Mouse (Mus musculus): ENCODE data around the gene Lgals12. TPM values are rescaled to one million over a fixed set of nuclear protein-coding genes. Genes with fewer than 3 reads are reported as not detected.
A peak's percentile ranks its signal among the peaks of the same experiment; 100 is the strongest.

Lgals12 gene
- polyA plus RNA-seq (2015; fragmentation: Nextera tagmentation; extraction: Ambion mirVana): 2.1 and 2.2 TPM in 2 replicates

- H3K4me1 ChIP-seq (replicated peaks; ENCODE audit: control insufficient read depth, insufficient read depth, low read length): peaks cover 27% of the 10 kb centered on the region
- H3K4me3 ChIP-seq (ENCODE audit: low read length): peak within 1 kb of the TSS; percentile 34
- ATAC-seq (ENCODE audit: low read depth): peak; percentile 48
- 6% methylated on average over 15 of the region's 15 CpGs for WGBS
- no peaks in the 10 kb centered on the region for H3K9me3 ChIP-seq (ENCODE audit: control insufficient read depth, low read length)
- peak within 1 kb of the TSS; percentile 93 for H3K27ac ChIP-seq (ENCODE audit: low read length)
- peak within 1 kb of the TSS; percentile 63 for H3K4me2 ChIP-seq (ENCODE audit: low read depth, low read length)
- no peaks in the 10 kb centered on the region for H3K36me3 ChIP-seq (ENCODE audit: control insufficient read depth, insufficient read depth, low read length)
- H3K27me3 ChIP-seq (ENCODE audit: control insufficient read depth, insufficient read depth, low read depth, low read length): no peaks in the 10 kb centered on the region
- H3K9ac ChIP-seq (ENCODE audit: low read length): peak within 1 kb of the TSS; percentile 45
Measured at GRCm38 (mm10) chr19:7606801-7607689, at the start of gene Lgals12. Lgals12 (minus strand) TSS chr19:7607193.

- H3K9ac ChIP-seq (ENCODE audit: low read length): no peak overlapping the region
- H3K9me3 ChIP-seq (ENCODE audit: control insufficient read depth, low read length): no peaks in the 10 kb centered on the region
- no peak overlapping the region for H3K27ac ChIP-seq (ENCODE audit: low read length)
- no peak for ATAC-seq (ENCODE audit: low read depth)
- H3K4me1 ChIP-seq (replicated peaks; ENCODE audit: control insufficient read depth, insufficient read depth, low read length): no peaks in the 10 kb centered on the region
- H3K4me3 ChIP-seq (ENCODE audit: low read length): no peak overlapping the region
- WGBS: 81% methylated on average over 8 of the region's 8 CpGs
- no peaks in the 10 kb centered on the region for H3K27me3 ChIP-seq (ENCODE audit: control insufficient read depth, insufficient read depth, low read depth, low read length)
- H3K4me2 ChIP-seq (ENCODE audit: low read depth, low read length): no peak overlapping the region
- H3K36me3 ChIP-seq (ENCODE audit: control insufficient read depth, insufficient read depth, low read length): no peaks in the 10 kb centered on the region
Measured at GRCm38 (mm10) chr19:7648913-7649666, 42.1 kb upstream of the Lgals12 start.

GRCm38 (mm10) chr19:7633786-7634185 lies 26.8 kb upstream of the Lgals12 start:
- 69% methylated on average over 1 of the region's 1 CpGs for WGBS
- no peak for ATAC-seq (ENCODE audit: low read depth)
- Histone ChIP-seq H3K27ac (ENCODE audit: low read length) (no peak overlapping the region), H3K9me3 (ENCODE audit: control insufficient read depth, low read length) (no peaks in the 10 kb centered on the region), H3K27me3 (ENCODE audit: control insufficient read depth, insufficient read depth, low read depth, low read length) (no peaks in the 10 kb centered on the region), H3K4me2 (ENCODE audit: low read depth, low read length) (no peak overlapping the region), H3K9ac (ENCODE audit: low read length) (no peak overlapping the region), H3K4me3 (ENCODE audit: low read length) (no peak overlapping the region), H3K4me1 (replicated peaks; ENCODE audit: control insufficient read depth, insufficient read depth, low read length) (no peaks in the 10 kb centered on the region), H3K36me3 (ENCODE audit: control insufficient read depth, insufficient read depth, low read length) (no peaks in the 10 kb centered on the region)

GRCm38 (mm10) chr19:7633021-7633420 lies 26.0 kb upstream of the Lgals12 start:
- Histone ChIP-seq H3K4me1 (replicated peaks; ENCODE audit: control insufficient read depth, insufficient read depth, low read length) (no peaks in the 10 kb centered on the region), H3K9ac (ENCODE audit: low read length) (no peak overlapping the region), H3K36me3 (ENCODE audit: control insufficient read depth, insufficient read depth, low read length) (no peaks in the 10 kb centered on the region), H3K9me3 (ENCODE audit: control insufficient read depth, low read length) (no peaks in the 10 kb centered on the region), H3K4me2 (ENCODE audit: low read depth, low read length) (no peak overlapping the region), H3K27me3 (ENCODE audit: control insufficient read depth, insufficient read depth, low read depth, low read length) (no peaks in the 10 kb centered on the region), H3K27ac (ENCODE audit: low read length) (no peak overlapping the region), H3K4me3 (ENCODE audit: low read length) (no peak overlapping the region)
- no peak for ATAC-seq (ENCODE audit: low read depth)

DNA sequence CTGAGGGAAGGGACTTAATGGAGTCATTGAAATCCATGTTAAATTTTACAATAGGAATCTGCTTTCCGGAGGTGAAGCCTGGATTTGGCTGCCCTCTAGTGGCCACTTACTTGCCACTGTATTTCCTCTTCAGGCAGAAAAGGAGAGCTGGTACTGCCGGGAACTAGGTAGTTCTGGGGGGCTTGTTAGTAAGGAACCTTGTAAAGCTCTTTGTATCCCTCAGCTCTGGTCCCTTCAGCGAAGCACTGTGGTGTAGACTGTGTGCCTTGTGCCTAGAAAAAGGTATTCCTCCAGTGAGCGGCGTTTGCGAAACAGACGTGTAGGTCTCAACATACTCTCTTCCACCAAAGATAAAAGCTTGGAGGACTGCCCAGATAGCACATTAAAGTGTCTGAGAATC lies 10.7 kb upstream of the Lgals12 start:
- WGBS: 24% methylated on average over 7 of the region's 7 CpGs
- H3K27ac ChIP-seq (ENCODE audit: low read length): no peak overlapping the region
- H3K27me3 ChIP-seq (ENCODE audit: control insufficient read depth, insufficient read depth, low read depth, low read length): no peaks in the 10 kb centered on the region
- 0 out of 2 replicates have a peak overlapping the region, but pooled peaks have one; percentile 46 for H3K9ac ChIP-seq (ENCODE audit: low read length)
- ATAC-seq (ENCODE audit: low read depth): peak; percentile 27; the same call in 1 of the 2 replicates
- no peak overlapping the region for H3K4me3 ChIP-seq (ENCODE audit: low read length)
- peaks cover 7% of the 10 kb centered on the region for H3K4me1 ChIP-seq (replicated peaks; ENCODE audit: control insufficient read depth, insufficient read depth, low read length)
- no peaks in the 10 kb centered on the region for H3K36me3 ChIP-seq (ENCODE audit: control insufficient read depth, insufficient read depth, low read length)
- no peaks in the 10 kb centered on the region for H3K9me3 ChIP-seq (ENCODE audit: control insufficient read depth, low read length)
- H3K4me2 ChIP-seq (ENCODE audit: low read depth, low read length): peak overlapping the region; percentile 30

DNA sequence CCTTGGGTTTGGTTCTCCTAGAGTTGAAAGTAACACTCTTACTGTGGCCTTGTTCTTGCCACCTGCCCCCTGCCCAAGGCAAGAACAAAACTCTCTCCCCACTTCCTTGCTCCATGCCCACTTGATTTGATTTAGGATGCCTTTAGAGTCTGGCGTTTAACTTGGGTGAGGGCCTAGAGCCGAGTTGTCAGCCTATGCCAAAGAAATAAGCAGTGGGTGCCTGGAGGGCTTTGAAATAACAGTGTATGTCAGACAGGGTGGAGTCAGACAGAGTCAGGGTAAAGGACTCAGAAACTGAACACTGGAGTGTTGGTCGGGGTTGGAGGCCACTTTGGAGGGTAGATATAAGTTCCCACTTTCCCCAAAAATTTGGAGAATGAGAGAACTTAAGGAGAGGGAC lies 10.1 kb upstream of the Lgals12 start:
- Histone ChIP-seq H3K27me3 (ENCODE audit: control insufficient read depth, insufficient read depth, low read depth, low read length) (no peaks in the 10 kb centered on the region), H3K9ac (ENCODE audit: low read length) (no peak overlapping the region), H3K4me1 (replicated peaks; ENCODE audit: control insufficient read depth, insufficient read depth, low read length) (peaks cover 7% of the 10 kb centered on the region), H3K4me2 (ENCODE audit: low read depth, low read length) (no peak overlapping the region), H3K4me3 (ENCODE audit: low read length) (no peak overlapping the region), H3K9me3 (ENCODE audit: control insufficient read depth, low read length) (no peaks in the 10 kb centered on the region), H3K27ac (ENCODE audit: low read length) (no peak overlapping the region), H3K36me3 (ENCODE audit: control insufficient read depth, insufficient read depth, low read length) (no peaks in the 10 kb centered on the region)
- no peak for ATAC-seq (ENCODE audit: low read depth)
- WGBS: 36% methylated on average over 3 of the region's 3 CpGs

DNA sequence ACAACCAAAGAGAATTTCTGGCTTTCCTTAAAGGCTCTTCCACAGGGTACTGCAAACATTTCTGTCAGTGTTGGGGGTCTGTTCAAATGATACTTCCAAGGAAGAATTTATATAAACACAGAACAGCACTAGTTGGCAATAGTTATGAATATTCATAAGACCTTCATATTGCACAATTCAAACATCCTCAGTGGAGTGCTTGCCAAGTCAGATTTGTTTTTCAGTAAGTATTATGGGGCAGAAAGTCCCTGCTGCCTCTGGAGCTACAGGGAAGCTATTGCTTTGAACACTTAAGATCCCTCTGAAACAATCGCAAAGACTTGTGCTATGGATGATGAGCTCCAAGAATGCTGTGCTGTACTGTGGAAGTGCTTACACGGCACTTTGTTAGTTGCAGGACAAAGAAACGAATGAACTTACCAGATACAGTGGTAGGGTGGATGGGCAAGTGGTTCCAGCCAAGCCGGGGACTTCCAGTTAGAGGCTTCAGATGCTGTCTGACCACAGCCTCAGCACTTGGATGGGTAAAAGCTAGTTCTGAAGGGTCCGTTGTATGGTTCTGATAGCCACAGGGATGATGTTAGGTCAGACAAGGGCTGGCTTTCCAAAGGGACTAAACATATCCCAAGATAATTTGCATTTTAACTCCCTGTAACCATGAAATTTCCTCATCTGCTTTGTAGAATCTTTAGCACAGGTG lies 9.4 kb upstream of the Lgals12 start:
- no peaks in the 10 kb centered on the region for H3K36me3 ChIP-seq (ENCODE audit: control insufficient read depth, insufficient read depth, low read length)
- peaks cover 9% of the 10 kb centered on the region for H3K4me1 ChIP-seq (replicated peaks; ENCODE audit: control insufficient read depth, insufficient read depth, low read length)
- WGBS: 57% methylated on average over 5 of the region's 5 CpGs
- peak; percentile 32; the same call in 1 of the 2 replicates for ATAC-seq (ENCODE audit: low read depth)
- no peak overlapping the region for H3K9ac ChIP-seq (ENCODE audit: low read length)
- H3K27me3 ChIP-seq (ENCODE audit: control insufficient read depth, insufficient read depth, low read depth, low read length): no peaks in the 10 kb centered on the region
- no peak overlapping the region for H3K27ac ChIP-seq (ENCODE audit: low read length)
- H3K9me3 ChIP-seq (ENCODE audit: control insufficient read depth, low read length): no peaks in the 10 kb centered on the region
- H3K4me3 ChIP-seq (ENCODE audit: low read length): no peak overlapping the region
- no peak overlapping the region for H3K4me2 ChIP-seq (ENCODE audit: low read depth, low read length)

DNA sequence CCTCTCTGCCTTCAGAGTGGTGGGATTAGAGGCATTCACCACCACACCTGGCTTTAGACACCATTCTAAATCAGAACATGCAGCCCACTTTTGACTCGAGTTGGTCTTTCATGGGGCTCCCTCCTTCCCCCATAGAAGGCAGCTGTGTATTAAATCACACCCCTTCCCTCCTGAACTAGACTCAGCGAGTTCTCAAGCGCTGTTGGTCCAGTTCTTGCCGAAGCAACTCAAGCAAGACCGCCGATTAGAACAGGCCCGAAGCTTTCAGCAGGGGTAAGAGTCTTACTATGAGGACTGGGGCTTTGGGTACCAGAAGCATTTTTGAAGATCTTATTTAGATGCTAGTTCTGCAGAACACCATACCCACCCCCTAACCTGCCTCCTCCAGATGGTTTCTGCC lies 6.2 kb upstream of the Lgals12 start:
- Histone ChIP-seq H3K36me3 (ENCODE audit: control insufficient read depth, insufficient read depth, low read length) (no peaks in the 10 kb centered on the region), H3K4me2 (ENCODE audit: low read depth, low read length) (no peak overlapping the region), H3K27me3 (ENCODE audit: control insufficient read depth, insufficient read depth, low read depth, low read length) (no peaks in the 10 kb centered on the region), H3K27ac (ENCODE audit: low read length) (no peak overlapping the region), H3K4me3 (ENCODE audit: low read length) (no peak overlapping the region), H3K4me1 (replicated peaks; ENCODE audit: control insufficient read depth, insufficient read depth, low read length) (peaks cover 13% of the 10 kb centered on the region), H3K9ac (ENCODE audit: low read length) (no peak overlapping the region), H3K9me3 (ENCODE audit: control insufficient read depth, low read length) (no peaks in the 10 kb centered on the region)
- 84% methylated on average over 7 of the region's 7 CpGs for WGBS
- no peak for ATAC-seq (ENCODE audit: low read depth)

All from lung, embryonic 16.5 days (tissue).